Mouse (Mus musculus): ENCODE results near the gene Med27. TPM values are rescaled to one million over a fixed set of nuclear protein-coding genes. Genes with fewer than 3 reads are reported as not detected.

Gene Med27
- polyA plus RNA-seq, 1 experiment from 2014 or later, result 76.0 TPM

DNA sequence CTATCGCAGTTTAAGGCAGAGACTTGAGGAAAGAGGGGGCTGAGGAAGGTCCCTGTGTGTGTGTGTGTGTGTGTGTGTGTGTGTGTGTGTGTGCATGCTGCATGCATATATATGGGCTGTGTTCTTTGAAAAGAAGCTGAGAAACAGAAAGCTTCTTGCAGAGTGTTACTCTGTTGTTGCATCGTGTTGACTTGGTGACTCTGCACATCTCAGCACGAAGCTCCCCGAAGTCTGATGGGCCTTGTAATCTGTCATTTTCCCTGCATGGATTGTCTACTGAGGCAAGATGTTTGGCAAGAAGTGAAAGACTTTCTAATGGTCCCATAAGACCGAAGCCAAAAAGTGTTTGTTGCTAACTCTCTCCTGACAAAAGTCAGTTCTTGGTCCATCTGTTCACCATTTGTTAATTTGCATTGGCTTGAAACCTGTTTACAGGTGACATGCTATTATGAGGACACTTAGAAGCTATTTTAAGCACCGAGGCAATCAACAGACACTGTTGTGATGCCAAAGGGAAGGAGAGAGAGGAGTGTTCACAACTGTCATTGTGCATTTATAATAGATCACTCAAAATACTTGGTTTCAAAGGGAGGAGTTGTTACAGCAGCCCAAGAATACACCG is 68.3 kb downstream of the Med27 start:
- 87% methylated on average over 7 of the region's 7 CpGs for WGBS

DNA sequence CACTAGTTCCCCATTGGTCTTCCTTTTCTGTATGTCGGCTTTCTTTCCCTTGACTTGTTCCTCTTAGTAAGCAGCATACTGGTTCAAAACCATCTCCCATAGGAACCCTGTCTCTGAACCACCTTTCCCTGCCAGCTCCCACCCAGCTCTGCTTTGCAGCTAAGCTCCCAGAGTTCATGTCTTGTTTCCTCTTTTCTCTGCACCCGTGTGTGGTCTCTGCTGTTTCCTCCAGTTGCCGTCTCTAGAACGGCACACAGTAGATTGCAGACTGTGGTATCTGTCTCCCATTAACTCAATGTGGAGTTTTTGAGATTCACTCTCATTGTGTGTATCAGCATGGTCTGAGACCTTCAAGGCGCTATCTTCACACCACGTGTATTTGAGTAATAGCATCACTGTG is 71.9 kb downstream of the Med27 start:
- 68% methylated on average over 6 of the region's 6 CpGs for WGBS
- Histone ChIP-seq H3K4me3 (ENCODE audit: low read depth, low read length) (no peak overlapping the region), H3K36me3 (ENCODE audit: control insufficient read depth, insufficient read depth, low read length) (no peaks in the 10 kb centered on the region), H3K9me3 (ENCODE audit: control insufficient read depth, low read length) (no peaks in the 10 kb centered on the region), H3K4me2 (ENCODE audit: low read depth) (no peak overlapping the region), H3K27me3 (ENCODE audit: control insufficient read depth, insufficient read depth, low read length) (no peaks in the 10 kb centered on the region), H3K27ac (ENCODE audit: low read depth, low read length) (no peak overlapping the region), H3K9ac (ENCODE audit: low read length) (no peak overlapping the region), H3K4me1 (ENCODE audit: control insufficient read depth, insufficient read depth, low read length) (peaks cover 13% of the 10 kb centered on the region)
- DNase-seq (ENCODE audit: low spot score), result no peak
- ATAC-seq (ENCODE audit: insufficient read depth, low FRiP score, low TSS enrichment), result no peak

More for the DNA sequence above, 68.3 kb downstream of the Med27 start:
- Histone ChIP-seq H3K9me3 (ENCODE audit: control insufficient read depth, low read length) (no peaks in the 10 kb centered on the region), H3K36me3 (ENCODE audit: control insufficient read depth, insufficient read depth, low read length) (no peaks in the 10 kb centered on the region), H3K4me2 (ENCODE audit: low read depth) (no peak overlapping the region), H3K4me1 (ENCODE audit: control insufficient read depth, insufficient read depth, low read length) (peaks cover 6% of the 10 kb centered on the region), H3K27ac (ENCODE audit: low read depth, low read length) (no peak overlapping the region), H3K4me3 (ENCODE audit: low read depth, low read length) (no peak overlapping the region), H3K9ac (ENCODE audit: low read length) (no peak overlapping the region), H3K27me3 (ENCODE audit: control insufficient read depth, insufficient read depth, low read length) (no peaks in the 10 kb centered on the region)
- ATAC-seq (ENCODE audit: insufficient read depth, low FRiP score, low TSS enrichment) (no peak), DNase-seq (ENCODE audit: low spot score) (no peak)

DNA sequence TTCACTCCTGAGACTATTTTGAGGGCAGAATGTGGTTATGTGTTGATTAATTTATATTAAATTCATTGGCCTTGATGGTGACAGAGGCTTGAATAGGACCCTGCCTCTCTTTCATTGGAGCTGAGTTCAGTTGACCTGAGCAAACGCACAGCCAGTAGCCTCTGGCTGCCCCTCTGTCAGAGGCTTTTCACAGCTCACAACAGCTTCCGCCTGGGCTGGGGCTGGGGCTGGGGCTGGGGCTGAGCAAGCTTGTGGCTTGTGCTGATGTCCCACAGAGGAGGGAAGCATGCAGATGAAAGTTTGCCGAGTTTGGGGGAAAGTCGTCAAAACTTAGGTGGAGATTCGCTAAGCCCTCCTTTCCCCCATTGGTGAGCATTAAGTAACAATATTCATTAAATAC is 72.8 kb downstream of the Med27 start:
- Histone ChIP-seq H3K9ac (ENCODE audit: low read length) (no peak overlapping the region), H3K27ac (ENCODE audit: low read depth, low read length) (no peak overlapping the region), H3K4me1 (ENCODE audit: control insufficient read depth, insufficient read depth, low read length) (peaks cover 13% of the 10 kb centered on the region)

DNA sequence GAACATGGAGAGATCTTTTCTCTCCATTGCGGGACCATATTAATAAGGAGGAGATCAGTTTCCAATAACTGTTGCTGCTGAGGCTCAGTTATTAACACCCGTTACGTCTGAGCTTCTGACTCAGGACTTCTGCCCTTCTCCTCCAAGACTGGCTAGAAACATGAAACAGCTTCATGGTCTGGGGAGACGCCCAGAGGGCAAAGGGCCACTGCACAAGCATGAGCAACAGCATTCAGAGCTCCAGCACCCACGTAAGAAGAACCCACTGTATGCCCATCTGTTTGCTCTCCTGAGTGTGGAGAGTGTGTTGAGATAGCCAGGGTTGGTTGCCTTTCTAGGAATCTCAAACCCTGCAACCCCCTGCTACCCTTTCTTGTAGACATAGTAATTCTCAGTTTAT is 73.3 kb downstream of the Med27 start:
- Histone ChIP-seq H3K4me1 (ENCODE audit: control insufficient read depth, insufficient read depth, low read length) (peaks cover 13% of the 10 kb centered on the region), H3K9me3 (ENCODE audit: control insufficient read depth, low read length) (no peaks in the 10 kb centered on the region), H3K4me3 (ENCODE audit: low read depth, low read length) (no peak overlapping the region), H3K27ac (ENCODE audit: low read depth, low read length) (no peak overlapping the region), H3K9ac (ENCODE audit: low read length) (no peak overlapping the region), H3K27me3 (ENCODE audit: control insufficient read depth, insufficient read depth, low read length) (no peaks in the 10 kb centered on the region), H3K4me2 (ENCODE audit: low read depth) (no peak overlapping the region), H3K36me3 (ENCODE audit: control insufficient read depth, insufficient read depth, low read length) (no peaks in the 10 kb centered on the region)
- ATAC-seq (ENCODE audit: insufficient read depth, low FRiP score, low TSS enrichment) (no peak), DNase-seq (ENCODE audit: low spot score) (no peak)
- WGBS, result 68% methylated on average over 5 of the region's 5 CpGs

More for the DNA sequence above, 72.8 kb downstream of the Med27 start:
- WGBS, result 28% methylated on average over 5 of the region's 5 CpGs
- Histone ChIP-seq H3K27me3 (ENCODE audit: control insufficient read depth, insufficient read depth, low read length) (no peaks in the 10 kb centered on the region), H3K4me3 (ENCODE audit: low read depth, low read length) (no peak overlapping the region), H3K4me2 (ENCODE audit: low read depth) (no peak overlapping the region), H3K36me3 (ENCODE audit: control insufficient read depth, insufficient read depth, low read length) (no peaks in the 10 kb centered on the region), H3K9me3 (ENCODE audit: control insufficient read depth, low read length) (no peaks in the 10 kb centered on the region)
- DNase-seq (ENCODE audit: low spot score) (no peak), ATAC-seq (ENCODE audit: insufficient read depth, low FRiP score, low TSS enrichment) (no peak)

DNA sequence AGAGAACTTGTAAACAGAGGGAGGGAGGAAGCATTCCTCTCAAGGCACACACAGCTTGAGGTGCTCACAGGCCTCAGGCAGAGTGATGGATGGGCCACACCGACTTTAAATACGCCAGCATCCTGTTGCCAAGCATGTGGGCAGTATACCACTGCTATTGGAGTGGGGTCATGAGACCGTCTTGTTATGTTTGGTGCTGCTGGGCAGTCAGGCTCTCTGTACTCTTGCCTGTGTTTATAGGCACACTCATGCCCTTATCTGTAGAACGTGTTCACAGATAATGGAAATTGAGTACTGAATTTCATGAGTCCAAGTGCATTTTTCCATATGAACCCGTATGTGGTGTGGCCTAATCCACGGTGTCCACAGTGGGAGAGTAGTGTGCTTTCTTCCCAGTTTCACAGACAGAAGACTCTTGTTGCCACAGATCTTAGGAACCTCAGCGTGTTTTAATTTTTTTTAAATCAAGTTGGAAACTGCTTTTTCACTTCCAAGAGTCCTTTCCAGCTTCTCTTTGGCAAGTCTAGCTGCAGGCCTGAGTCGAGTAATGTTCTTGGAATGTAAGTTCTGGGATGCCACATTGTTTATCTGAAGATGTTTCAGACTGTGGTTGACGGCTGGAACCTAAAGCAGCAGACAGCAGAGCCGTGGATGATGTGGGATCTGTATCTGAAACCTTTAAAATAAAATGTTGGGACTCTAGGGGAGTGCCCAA is 75.7 kb downstream of the Med27 start:
- no peaks in the 10 kb centered on the region for H3K36me3 ChIP-seq (ENCODE audit: control insufficient read depth, insufficient read depth, low read length)
- no peak for ATAC-seq (ENCODE audit: insufficient read depth, low FRiP score, low TSS enrichment)
- H3K27me3 ChIP-seq (ENCODE audit: control insufficient read depth, insufficient read depth, low read length), result no peaks in the 10 kb centered on the region
- no peak for DNase-seq (ENCODE audit: low spot score)
- H3K27ac ChIP-seq (ENCODE audit: low read depth, low read length), result no peak overlapping the region
- 72% methylated on average over 10 of the region's 10 CpGs for WGBS
- no peaks in the 10 kb centered on the region for H3K9me3 ChIP-seq (ENCODE audit: control insufficient read depth, low read length)
- H3K4me3 ChIP-seq (ENCODE audit: low read depth, low read length), result no peak overlapping the region
- no peak overlapping the region for H3K4me2 ChIP-seq (ENCODE audit: low read depth)
- H3K4me1 ChIP-seq (ENCODE audit: control insufficient read depth, insufficient read depth, low read length), result peaks cover 13% of the 10 kb centered on the region
- H3K9ac ChIP-seq (ENCODE audit: low read length), result no peak overlapping the region

DNA sequence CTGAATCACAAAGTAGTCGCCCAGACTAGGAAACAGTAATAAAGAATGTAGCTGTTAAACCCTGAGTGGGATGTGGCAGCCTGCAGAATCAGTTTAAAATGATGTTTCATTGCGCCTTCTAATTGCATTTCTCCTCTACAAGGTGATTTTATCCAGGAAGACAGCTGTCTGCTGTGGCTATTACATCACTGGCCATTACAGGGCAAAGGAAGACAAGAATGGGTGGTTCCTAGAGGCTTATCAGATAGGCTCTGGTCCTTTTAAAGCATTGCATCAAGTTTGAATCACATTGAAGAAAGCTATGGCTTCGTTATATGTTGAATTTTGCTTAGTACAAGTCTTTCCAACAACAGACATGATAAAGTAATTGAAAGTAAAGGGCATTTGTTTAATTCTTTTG is 76.4 kb downstream of the Med27 start:
- no peak overlapping the region for H3K27ac ChIP-seq (ENCODE audit: low read depth, low read length)
- ATAC-seq (ENCODE audit: insufficient read depth, low FRiP score, low TSS enrichment), result no peak
- H3K27me3 ChIP-seq (ENCODE audit: control insufficient read depth, insufficient read depth, low read length), result no peaks in the 10 kb centered on the region
- DNase-seq (ENCODE audit: low spot score), result no peak
- WGBS, result 87% methylated on average over 3 of the region's 3 CpGs
- H3K4me1 ChIP-seq (ENCODE audit: control insufficient read depth, insufficient read depth, low read length), result peaks cover 13% of the 10 kb centered on the region
- H3K36me3 ChIP-seq (ENCODE audit: control insufficient read depth, insufficient read depth, low read length), result no peaks in the 10 kb centered on the region
- H3K4me2 ChIP-seq (ENCODE audit: low read depth), result no peak overlapping the region
- H3K4me3 ChIP-seq (ENCODE audit: low read depth, low read length), result no peak overlapping the region
- no peak overlapping the region for H3K9ac ChIP-seq (ENCODE audit: low read length)
- H3K9me3 ChIP-seq (ENCODE audit: control insufficient read depth, low read length), result no peaks in the 10 kb centered on the region

DNA sequence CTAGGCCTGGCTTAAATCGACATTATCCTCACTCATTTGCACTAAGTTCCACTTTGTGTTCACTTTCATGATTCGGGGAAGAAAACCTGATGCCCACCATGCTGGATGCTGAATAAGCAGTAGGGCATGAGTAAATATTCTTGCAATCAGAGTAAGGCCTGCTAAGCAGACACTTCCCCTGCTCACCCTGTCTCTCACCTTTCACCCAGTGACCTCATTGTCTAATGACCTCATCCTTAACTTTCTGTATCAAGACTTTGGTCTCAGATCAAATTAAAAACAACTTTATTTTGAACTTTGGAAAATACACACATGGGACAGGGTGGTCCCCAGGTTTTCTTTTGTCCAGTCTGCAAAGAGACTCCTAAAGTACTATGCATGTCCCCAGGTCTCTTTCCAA is 78.8 kb downstream of the Med27 start:
- H3K4me3 ChIP-seq (ENCODE audit: low read depth, low read length), result no peak overlapping the region
- no peaks in the 10 kb centered on the region for H3K9me3 ChIP-seq (ENCODE audit: control insufficient read depth, low read length)
- H3K9ac ChIP-seq (ENCODE audit: low read length), result no peak overlapping the region
- WGBS, result 85% methylated on average over 2 of the region's 2 CpGs
- H3K4me2 ChIP-seq (ENCODE audit: low read depth), result no peak overlapping the region
- no peak for DNase-seq (ENCODE audit: low spot score)
- H3K27ac ChIP-seq (ENCODE audit: low read depth, low read length), result no peak overlapping the region
- no peak for ATAC-seq (ENCODE audit: insufficient read depth, low FRiP score, low TSS enrichment)
- no peaks in the 10 kb centered on the region for H3K27me3 ChIP-seq (ENCODE audit: control insufficient read depth, insufficient read depth, low read length)
- H3K36me3 ChIP-seq (ENCODE audit: control insufficient read depth, insufficient read depth, low read length), result no peaks in the 10 kb centered on the region
- H3K4me1 ChIP-seq (ENCODE audit: control insufficient read depth, insufficient read depth, low read length), result peaks cover 7% of the 10 kb centered on the region; the same call in 1 of the 2 replicates

DNA sequence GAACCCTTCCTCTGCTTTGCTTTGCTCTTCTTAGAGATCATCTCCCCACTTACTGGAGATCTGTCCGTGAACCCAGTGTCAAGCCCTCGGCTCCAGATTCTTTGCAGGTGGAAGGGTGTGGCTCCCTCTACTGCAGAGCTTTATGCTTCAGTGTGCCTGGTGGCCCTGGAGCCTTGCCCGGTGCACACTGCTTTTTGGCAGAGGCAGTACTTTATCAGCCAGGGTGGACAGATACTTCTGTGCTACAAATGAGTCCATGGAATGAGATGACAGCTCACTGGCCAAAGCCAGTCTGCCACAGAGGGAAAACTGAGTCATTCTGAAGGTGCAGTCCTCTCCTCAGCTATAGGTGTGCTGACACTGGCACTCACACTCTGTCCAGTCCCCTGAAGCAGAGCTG is 80.1 kb downstream of the Med27 start:
- no peak overlapping the region for H3K4me3 ChIP-seq (ENCODE audit: low read depth, low read length)
- H3K9ac ChIP-seq (ENCODE audit: low read length), result no peak overlapping the region
- no peaks in the 10 kb centered on the region for H3K9me3 ChIP-seq (ENCODE audit: control insufficient read depth, low read length)
- ATAC-seq (ENCODE audit: insufficient read depth, low FRiP score, low TSS enrichment) (no peak), DNase-seq (ENCODE audit: low spot score) (no peak)
- H3K4me2 ChIP-seq (ENCODE audit: low read depth), result no peak overlapping the region
- peaks cover 7% of the 10 kb centered on the region; the same call in 1 of the 2 replicates for H3K4me1 ChIP-seq (ENCODE audit: control insufficient read depth, insufficient read depth, low read length)
- H3K27ac ChIP-seq (ENCODE audit: low read depth, low read length), result no peak overlapping the region
- no peaks in the 10 kb centered on the region for H3K36me3 ChIP-seq (ENCODE audit: control insufficient read depth, insufficient read depth, low read length)
- 86% methylated on average over 3 of the region's 3 CpGs for WGBS
- H3K27me3 ChIP-seq (ENCODE audit: control insufficient read depth, insufficient read depth, low read length), result no peaks in the 10 kb centered on the region

DNA sequence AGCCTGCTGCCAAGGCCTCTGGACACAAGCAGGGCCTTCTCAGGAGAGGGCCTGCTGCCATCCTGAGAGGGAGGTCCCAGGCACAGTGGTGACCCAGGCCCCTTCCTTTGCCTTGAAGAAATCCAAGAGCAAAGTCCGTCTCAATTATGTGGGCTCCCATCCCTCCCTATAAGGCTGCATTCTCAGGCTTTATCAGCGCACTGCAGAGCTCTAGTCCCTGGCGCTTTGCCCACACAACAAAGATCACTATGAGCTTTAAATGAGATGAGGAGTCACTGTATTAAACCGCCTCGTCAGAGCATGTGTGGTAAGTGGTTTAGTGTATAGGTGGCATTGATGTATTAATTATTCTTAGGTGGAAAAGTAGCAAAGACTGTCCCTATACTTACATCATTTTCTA is 85.9 kb downstream of the Med27 start:
- H3K9ac ChIP-seq (ENCODE audit: low read length), result no peak overlapping the region
- no peak for DNase-seq (ENCODE audit: low spot score)
- H3K27me3 ChIP-seq (ENCODE audit: control insufficient read depth, insufficient read depth, low read length), result no peaks in the 10 kb centered on the region
- no peaks in the 10 kb centered on the region for H3K4me1 ChIP-seq (ENCODE audit: control insufficient read depth, insufficient read depth, low read length)
- no peak overlapping the region for H3K4me3 ChIP-seq (ENCODE audit: low read depth, low read length)
- no peak overlapping the region for H3K27ac ChIP-seq (ENCODE audit: low read depth, low read length)
- no peaks in the 10 kb centered on the region for H3K36me3 ChIP-seq (ENCODE audit: control insufficient read depth, insufficient read depth, low read length)
- no peak overlapping the region for H3K4me2 ChIP-seq (ENCODE audit: low read depth)
- H3K9me3 ChIP-seq (ENCODE audit: control insufficient read depth, low read length), result no peaks in the 10 kb centered on the region
- 88% methylated on average over 5 of the region's 5 CpGs for WGBS
- no peak for ATAC-seq (ENCODE audit: insufficient read depth, low FRiP score, low TSS enrichment)
